Mouse (Mus musculus): ENCODE results near the gene Pld3.

GRCm38 (mm10) chr7:27535386-27535785 is 17.6 kb downstream of the Pld3 start:
- TF ChIP-seq CTCF (IDR thresholded peaks at IDR 0.05; ENCODE audit: borderline replicate concordance, insufficient read depth, low read length), result no peak
- TF ChIP-seq POLR2A (IDR thresholded peaks at IDR 0.05; ENCODE audit: low read depth, low read length), result no peak
